Mouse (Mus musculus) thymus, adult 2 months (tissue): ENCODE data around the gene Bbc3. TPM values are rescaled to one million over a fixed set of nuclear protein-coding genes. Genes with fewer than 3 reads are reported as not detected.

ENCODE experiments used
- DNase-seq: peaks from one replicate; pipeline ENCODE4 v3.0.0; 2021
- H3K27ac ChIP-seq: fragments of 200-500 bp; 2 replicates; pipeline ENCODE4 v1.5.1; 2012; ENCODE audit warnings: low read length, control low read depth; ENCODE audit not compliant: control insufficient read depth, insufficient read depth
- H3K27me3 ChIP-seq: fragments of 200-500 bp; 2 replicates; pipeline ENCODE4 v1.6.1; 2012; ENCODE audit warnings: mild to moderate bottlenecking, low read length, moderate library complexity, mixed read lengths; ENCODE audit not compliant: control insufficient read depth, insufficient read depth
- H3K36me3 ChIP-seq: fragments of 200-500 bp; 2 replicates; pipeline ENCODE4 v1.6.1; 2012; ENCODE audit warnings: mild to moderate bottlenecking, low read length, moderate library complexity; ENCODE audit not compliant: control insufficient read depth, insufficient read depth
- H3K4me1 ChIP-seq: fragments of 200-500 bp; replicated peaks from 2 replicates; pipeline ENCODE4 v1.6.1; 2012; ENCODE audit warnings: low read length; ENCODE audit not compliant: control insufficient read depth, insufficient read depth
- H3K4me3 ChIP-seq: fragments of 200-500 bp; 2 replicates; pipeline ENCODE4 v1.5.1; 2012; ENCODE audit warnings: mild to moderate bottlenecking, low read length, control low read depth, moderate library complexity; ENCODE audit not compliant: control insufficient read depth, insufficient read depth
- CTCF ChIP-seq: fragments of 200-500 bp; IDR thresholded peaks from 2 replicates; pipeline ENCODE4 v1.5.1; 2012; ENCODE audit warnings: mild to moderate bottlenecking, control low read depth, low read length, moderate library complexity, borderline replicate concordance; ENCODE audit not compliant: control insufficient read depth, poor library complexity, insufficient read depth; ENCODE audit errors: extremely low read depth
- POLR2A ChIP-seq: fragments of 200-500 bp; IDR thresholded peaks from 2 replicates; pipeline ENCODE4 v1.6.1; 2012; ENCODE audit warnings: mild to moderate bottlenecking, low read length, control low read depth, moderate library complexity; ENCODE audit not compliant: control insufficient read depth, poor library complexity, insufficient read depth; ENCODE audit errors: extremely low read depth
- WGBS: fragments of 180-500 bp; shearing (Covaris S2); methylation state at CpG from one replicate; pipeline ENCODE4 v1.1.7; 2018; 5-methylcytosine and 5-hydroxymethylcytosine counted together
- polyA plus RNA-seq: library from polyadenylated mRNA; depleted of rRNA; stranded (reverse); fragments of >200 nt; gene quantifications from 2 replicates; pipeline ENCODE4 v1.2.3, GENCODE M21; 2012

Gene Bbc3
- polyA plus RNA-seq, 1 experiment = 49.8 TPM

- Histone ChIP-seq H3K4me1 (peaks cover 54% of the 10 kb centered on the region), H3K27ac (peak overlapping the region; percentile 15), H3K4me3 (peak overlapping the region; percentile 74), H3K27me3 (peaks cover 10% of the 10 kb centered on the region; the same call in 1 of the 2 replicates), H3K36me3 (no peaks in the 10 kb centered on the region)
- peak; percentile 51 for DNase-seq
- WGBS = under 1% methylated on average over 31 of the region's 31 CpGs
- no peak; the same call in 1 of the 2 replicates for TF ChIP-seq POLR2A
- TF ChIP-seq CTCF = no peak
These were observed 2.6 kb downstream of the Bbc3 start for GRCm38 (mm10) chr7:16310521-16311452.

DNA sequence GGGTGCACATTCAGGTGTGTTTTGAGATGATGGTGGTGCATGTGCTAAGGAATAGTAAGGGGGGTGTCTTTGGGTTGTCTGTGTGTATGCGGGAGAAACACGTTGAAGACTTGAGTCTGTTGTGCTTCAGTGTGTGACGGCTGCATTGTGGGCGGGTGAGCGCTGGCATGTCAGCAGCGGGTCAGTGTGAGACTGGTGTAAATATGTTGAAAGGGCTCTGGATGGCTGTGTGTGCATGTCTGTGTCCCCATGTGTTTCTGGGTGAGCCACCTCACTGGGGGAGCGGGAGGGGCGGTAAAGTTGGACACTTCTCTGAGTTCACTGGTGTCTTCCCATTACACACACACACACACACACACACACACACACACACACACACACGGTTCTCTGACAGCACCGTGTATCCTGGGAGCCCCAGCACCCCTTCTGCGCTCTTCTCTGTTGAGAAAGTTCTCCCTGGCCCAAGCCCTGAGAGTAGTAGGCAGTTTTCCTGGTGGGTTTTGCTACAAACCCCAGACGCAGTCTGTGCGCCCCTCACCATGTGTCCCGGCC lies 3.3 kb downstream of the Bbc3 start:
- Histone ChIP-seq H3K36me3 (no peaks in the 10 kb centered on the region), H3K4me1 (peaks cover 54% of the 10 kb centered on the region), H3K27ac (no peak overlapping the region), H3K4me3 (peak overlapping the region; percentile 74), H3K27me3 (peaks cover 10% of the 10 kb centered on the region; the same call in 1 of the 2 replicates)
- 5% methylated on average over 13 of the region's 14 CpGs for WGBS
- peak; percentile 12 for DNase-seq
- TF ChIP-seq CTCF = no peak
- no peak for TF ChIP-seq POLR2A

- TF ChIP-seq POLR2A (no peak), CTCF (no peak)
- H3K4me3 ChIP-seq = peak overlapping the region; percentile 74
- no peak overlapping the region for H3K27ac ChIP-seq
- H3K27me3 ChIP-seq = peaks cover 10% of the 10 kb centered on the region; the same call in 1 of the 2 replicates
- peaks cover 54% of the 10 kb centered on the region for H3K4me1 ChIP-seq
- WGBS = 2% methylated on average over 49 of the region's 49 CpGs
- peak; percentile 18 for DNase-seq
- H3K36me3 ChIP-seq = no peaks in the 10 kb centered on the region
These were observed 3.9 kb downstream of the Bbc3 start for GRCm38 (mm10) chr7:16312011-16312671.

DNA sequence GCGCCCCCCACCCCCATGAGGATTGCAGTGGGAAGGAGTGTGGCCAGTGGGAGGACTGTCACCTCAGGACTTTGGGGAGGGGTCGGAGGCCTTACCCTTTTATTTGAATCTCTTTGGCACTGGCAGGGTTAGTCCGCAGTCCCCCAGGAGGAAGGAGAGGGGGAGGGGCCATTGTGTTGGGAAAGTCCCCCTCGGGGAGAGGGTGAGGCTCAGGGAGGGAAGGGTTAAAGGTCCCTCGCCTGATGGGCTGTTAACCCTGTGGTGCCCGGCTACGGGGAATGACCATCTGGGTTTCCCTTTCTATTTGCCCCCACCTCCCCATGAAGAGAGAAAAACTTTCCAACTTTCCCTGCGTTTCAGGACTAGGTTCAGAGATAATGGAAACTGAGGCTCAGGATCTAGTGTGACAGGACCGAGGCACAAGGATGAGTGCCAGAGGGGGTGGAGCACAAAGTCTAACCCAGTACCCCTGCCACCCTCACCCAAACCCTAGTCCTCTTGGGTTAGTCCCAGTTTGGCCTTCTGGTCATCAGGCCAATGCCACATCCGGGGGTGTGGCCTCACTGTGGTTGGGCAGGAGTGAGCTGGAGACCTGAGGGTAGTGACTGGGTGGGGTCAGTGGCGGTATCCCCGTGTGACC lies 4.6 kb downstream of the Bbc3 start:
- Histone ChIP-seq H3K27me3 (peaks cover 10% of the 10 kb centered on the region; the same call in 1 of the 2 replicates), H3K4me3 (peak overlapping the region; percentile 74; the same call in 1 of the 2 replicates), H3K4me1 (peaks cover 54% of the 10 kb centered on the region), H3K36me3 (peaks cover 5% of the 10 kb centered on the region; the same call in 1 of the 2 replicates), H3K27ac (peak overlapping the region; percentile 5; the same call in 1 of the 2 replicates)
- WGBS = 5% methylated on average over 12 of the region's 12 CpGs
- TF ChIP-seq CTCF = no peak
- no peak for TF ChIP-seq POLR2A
- peak; percentile 46 for DNase-seq

DNA sequence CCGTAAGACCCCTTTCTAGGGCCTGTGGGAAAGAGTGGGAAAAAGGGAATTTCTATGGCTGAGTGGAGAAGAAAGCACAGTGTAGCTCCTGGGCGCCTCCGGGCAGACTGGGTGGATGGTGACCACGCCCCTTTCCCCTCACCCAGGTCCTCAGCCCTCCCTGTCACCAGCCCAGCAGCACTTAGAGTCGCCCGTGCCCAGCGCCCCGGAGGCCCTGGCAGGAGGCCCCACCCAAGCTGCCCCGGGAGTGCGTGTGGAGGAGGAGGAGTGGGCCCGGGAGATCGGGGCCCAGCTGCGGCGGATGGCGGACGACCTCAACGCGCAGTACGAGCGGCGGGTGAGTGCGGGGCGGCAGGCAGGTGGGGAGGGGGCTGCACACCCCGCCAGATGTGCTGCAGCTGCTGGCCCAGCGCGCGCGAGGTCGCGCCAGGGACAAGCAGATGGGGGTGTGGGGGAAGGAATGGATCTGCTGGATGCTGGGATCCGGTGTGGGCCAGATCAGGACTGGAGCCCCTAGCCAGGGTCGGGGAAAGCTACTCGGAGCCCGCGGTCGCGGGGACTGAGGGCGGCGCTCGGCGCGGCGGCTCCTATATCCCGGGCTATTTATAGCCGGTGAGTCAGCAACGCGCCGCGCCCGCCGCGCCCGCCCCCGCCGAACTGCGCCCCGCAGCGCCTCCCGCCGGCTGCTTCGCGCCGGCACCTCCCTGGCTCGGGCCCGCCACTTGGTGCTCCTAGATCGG lies 5.5 kb downstream of the Bbc3 start:
- Histone ChIP-seq H3K27me3 (peaks cover 10% of the 10 kb centered on the region; the same call in 1 of the 2 replicates), H3K36me3 (peaks cover 6% of the 10 kb centered on the region; the same call in 1 of the 2 replicates), H3K27ac (no peak overlapping the region), H3K4me1 (peaks cover 50% of the 10 kb centered on the region), H3K4me3 (peak overlapping the region; percentile 39)
- DNase-seq = peak; percentile 52
- WGBS = under 1% methylated on average over 66 of the region's 66 CpGs
- 0 out of 2 replicates have a peak, but pooled peaks have one; percentile 62 for TF ChIP-seq CTCF
- TF ChIP-seq POLR2A = 0 out of 2 replicates have a peak, but pooled peaks have one; percentile 7
